Mouse (Mus musculus) kidney, adult 9 months (tissue): ENCODE data around the gene Gm15517.
"Not testable (repeated sequence)": the region's sequence is repeated elsewhere in the genome, so short reads cannot be mapped to it uniquely, and the experiment has no call there.

Source experiments
- DNase-seq: peaks from one replicate; pipeline ENCODE4 v3.0.0; 2022

Gm15517 gene

DNA sequence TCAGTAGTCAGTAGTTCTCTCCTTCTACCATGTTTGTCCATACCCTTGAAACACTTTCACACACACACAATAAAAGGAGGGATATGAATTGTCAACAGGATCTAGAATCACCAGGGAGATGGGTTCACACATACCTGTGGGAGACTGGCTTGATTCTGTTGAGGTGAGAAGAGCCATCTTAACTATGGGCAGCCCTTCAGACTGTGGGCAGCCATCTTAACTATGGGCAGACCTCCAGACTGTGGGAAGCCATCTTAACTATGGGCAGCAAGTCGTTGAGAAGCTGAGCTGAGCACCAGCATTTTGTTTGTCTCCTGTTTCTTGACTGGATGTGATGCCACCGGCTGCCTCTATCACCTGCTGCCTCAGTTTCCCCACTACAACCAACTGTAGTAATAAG is 10.1 kb downstream of the Gm15517 start:
- DNase-seq: peak; percentile 24

DNA sequence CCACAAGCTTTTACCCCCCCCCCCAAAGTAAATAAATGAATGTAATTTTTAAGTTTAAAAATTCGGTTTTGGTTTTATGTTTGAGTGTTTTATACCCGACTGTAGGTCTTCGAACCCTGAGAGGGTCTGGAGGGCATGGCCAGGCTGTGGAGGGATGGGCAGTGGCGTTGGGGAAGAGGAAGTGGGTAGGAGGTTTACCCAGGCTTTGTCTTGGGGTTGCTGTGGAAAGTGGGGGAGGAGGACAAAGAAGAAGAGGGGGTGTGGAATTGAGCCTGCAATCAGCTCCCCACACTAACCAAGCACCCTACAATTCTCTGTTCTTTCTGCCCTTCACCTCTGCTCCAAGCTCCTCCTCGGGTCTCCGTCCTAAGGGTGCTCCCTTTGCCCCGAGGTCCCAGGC is 11.3 kb downstream of the Gm15517 start:
- no peak for DNase-seq

DNA sequence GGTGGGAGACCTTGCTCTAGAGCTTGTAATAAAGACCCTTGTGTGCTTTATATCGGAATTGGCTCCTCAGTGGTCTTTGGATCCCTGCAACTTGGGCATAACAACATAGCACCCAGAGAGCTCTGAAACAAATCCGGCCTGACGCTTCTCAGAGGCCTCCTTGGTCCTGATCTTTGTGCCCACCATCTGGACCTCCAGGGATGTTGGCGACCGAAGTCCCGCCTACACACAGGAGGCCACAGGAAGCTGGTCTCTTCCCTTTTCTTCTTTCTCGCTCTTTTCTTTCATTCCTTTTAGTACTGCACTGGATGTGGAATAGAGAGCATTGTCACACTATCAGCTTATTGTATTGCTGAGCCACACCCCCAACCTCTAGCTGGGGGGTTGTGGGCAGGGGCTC is 12.2 kb downstream of the Gm15517 start:
- no peak for DNase-seq

DNA sequence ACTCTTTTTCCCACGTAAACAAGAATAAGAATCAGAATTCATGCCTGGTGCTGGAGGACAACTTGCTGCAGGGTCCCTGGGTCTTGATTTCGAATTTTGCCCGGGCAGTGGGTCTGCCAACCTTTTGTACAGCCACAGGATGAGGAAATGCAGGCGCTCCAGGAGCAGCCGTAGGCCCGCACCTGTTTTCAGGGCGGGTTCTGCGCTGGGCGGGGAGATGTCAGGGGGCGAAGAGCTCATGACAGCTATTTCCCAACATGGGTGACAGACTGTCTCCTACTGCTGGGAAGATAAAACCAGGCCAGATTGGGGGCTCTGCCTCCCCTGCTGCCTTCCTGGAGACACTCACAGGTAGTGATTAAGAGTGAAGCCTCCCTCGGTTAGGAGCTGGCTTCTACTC is 12.8 kb downstream of the Gm15517 start:
- DNase-seq: no peak

DNA sequence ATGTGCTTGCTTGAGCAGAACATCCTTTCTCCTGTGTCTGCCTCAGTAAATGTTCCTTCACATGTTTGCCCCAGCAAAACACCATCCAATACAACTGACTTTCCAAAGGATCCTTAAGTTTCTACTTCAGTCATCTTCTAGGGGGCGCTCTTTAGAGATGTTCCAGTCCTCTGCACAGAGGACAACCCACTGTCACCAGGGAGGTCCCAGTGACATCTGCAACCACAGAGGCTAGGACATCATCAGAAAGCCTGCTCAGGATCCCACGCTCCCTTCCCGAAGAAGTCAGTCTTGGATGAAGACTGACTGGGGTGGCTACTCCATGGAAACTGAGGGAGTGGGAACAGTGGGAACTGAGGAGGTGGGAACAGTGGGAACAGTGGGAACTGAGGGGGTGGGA is 14.3 kb downstream of the Gm15517 start:
- no peak for DNase-seq

DNA sequence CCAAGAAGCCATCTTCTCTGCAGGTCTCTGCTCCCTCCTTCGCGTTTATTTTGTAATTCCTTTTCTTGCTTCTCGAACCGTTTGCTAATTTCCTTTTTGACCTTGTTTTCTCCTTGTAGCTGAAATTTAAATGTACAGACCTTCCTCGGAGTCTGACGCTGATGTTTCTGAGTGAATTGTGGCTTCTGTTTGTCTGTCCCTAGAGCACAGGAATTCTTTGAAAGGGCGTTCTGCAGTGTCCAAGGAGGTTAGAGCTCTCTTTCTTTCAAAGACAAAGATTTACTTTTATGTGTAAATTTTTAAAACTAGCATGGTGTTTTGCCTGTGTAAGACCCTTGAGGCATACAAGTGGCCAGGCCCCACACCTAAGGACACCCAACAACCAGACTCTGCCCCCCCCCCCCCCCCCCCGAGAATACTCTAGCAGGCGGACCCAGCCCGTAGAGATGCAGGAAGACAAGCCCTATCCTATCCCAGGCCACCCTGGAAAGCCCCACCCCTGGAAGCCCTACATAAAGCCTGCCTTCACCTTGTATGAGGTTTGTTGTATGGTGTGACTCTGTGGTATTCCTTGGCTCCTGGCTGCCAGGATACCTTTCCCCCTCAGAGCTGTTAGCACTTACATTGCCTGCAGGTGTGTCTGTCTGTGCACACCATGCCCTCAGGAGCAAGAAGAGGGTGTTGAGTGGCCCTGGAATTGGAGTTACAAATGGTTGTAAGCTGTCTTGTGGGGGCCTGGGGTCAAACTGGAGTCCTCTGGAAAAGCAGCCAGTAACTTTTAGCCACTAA is 15.4 kb downstream of the Gm15517 start:
- DNase-seq: no peak

DNA sequence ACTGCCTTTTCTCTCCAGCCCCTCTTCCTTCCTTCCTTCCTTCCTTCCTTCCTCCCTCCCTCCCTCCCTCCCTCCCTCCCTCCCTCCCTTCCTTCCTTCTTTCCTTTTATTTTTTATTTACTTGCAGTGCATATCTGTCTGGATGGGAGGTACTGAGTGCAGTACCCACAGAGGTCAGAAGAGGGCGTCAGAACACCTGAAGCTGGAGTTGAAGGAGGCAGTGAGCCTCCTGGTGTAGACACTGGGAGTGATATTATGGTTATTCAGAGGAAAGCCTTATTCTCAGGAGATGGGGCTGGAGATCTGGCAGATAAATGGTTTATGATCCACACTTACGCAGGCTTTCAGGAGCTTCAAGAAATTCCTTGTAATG is 16.0 kb downstream of the Gm15517 start:
- DNase-seq: peak; percentile 39

DNA sequence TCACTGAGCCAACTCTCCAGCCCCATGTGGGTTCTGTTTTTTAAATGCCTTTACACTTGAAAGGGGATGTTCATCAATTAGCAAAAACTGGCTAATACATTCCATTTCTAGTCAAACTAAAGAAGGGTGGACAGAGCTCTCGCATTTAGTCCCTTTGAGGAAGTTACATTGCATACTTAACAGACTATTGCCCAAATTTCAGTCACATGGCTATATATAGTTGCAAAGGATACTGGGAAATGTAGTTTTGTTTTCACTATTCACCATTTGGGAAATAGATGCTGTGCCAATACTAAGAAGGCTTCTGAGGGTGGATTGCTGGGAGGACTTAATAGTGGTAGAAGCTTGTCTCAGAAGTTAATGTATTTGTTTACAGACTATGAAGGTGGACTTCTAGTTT is 19.7 kb downstream of the Gm15517 start:
- DNase-seq: no peak

DNA sequence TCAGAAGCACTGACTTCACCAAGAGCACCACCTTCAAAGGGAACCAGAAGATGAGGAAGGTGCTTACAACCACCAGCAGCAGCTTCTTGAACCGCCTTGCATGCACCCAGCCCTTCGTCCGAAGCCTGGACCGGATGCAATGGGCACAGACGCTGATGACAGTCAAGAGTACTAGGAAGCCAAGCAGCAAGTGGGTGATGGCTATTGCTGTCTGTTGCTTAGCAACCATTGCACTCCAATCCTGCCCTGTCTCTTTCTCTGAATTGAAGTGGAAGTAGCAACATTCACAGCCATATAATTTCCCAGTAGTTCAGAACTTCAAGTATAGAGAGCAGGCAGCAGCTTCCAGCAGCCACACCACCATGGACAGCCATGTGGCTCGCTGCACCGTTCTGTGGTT is 20.3 kb downstream of the Gm15517 start:
- no peak for DNase-seq

DNA sequence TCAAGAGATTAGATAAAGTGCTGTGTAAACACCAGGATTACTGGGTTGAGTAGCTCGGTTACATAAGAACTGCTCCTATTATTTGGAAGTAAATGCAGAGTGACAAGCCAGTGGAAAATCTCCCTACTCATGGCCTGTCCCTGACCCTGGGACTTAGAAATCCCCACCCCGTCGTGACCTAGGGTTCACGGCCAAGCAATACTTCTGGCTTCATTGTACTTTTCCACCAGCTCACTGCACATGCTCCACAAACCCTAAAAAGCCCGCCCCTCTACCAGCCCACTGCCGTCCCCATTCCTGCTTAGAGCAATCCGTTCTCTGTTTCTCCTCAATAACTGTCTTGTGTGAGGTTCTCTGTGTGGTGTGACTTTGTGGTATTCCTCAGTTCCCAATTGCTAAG is 26.5 kb downstream of the Gm15517 start:
- no peak for DNase-seq

DNA sequence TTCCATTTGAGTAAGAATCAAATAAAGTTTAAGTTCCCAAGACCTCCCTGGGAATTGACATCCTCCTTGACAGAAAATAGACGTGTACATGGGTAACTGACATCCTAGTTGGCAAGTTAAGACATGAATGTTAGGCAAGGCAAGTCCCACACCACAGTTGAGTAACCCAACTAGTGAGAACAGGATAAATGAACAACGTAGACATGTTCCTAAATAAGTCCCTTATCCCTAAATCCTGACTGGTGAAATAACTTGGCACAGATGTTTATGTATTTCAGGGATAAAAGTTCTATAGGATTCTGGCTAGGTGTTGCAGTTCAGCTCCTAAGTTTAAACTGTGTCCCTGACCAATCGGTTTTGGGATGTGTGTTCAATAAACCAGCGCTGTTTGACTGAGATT is 29.7 kb downstream of the Gm15517 start:
- DNase-seq: no peak

DNA sequence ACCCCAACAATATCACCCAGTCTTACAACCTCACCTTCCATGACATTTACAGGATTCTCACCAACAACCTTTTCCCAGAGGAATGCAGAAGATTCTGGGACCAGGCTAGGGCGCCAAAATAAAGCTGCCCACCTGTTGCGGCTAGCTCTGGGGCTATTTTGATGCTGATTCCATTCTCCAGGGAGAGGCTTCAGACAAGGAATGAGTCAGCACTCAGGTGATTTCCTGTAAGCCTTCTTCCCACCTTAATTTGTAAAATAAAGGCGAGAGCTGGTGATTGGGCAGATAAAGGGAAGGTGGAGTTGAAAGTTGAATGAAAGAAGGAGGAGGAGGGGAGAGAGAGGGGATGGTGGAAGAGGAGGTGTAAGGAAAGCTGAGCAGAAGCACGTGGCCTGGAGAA is 30.2 kb downstream of the Gm15517 start:
- DNase-seq: no peak

DNA sequence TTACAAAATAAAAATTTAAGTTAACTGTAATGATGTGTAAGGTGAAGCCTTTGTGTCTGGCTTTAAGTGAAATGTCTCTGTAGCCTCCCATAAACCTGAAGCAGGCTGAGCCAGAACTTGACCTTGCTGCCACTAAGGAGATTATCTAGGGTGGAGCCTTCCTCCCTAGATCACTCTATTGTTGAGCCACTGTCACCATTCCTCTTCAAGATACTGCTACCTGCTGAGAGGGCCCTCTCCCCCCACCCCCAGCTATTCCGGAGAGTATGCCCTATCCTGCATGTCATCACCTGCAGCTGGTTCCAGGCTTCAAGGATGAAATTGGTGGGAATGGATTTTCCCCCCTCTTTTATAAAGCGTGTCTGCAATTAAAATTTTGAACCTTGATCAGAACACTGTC is 36.3 kb downstream of the Gm15517 start:
- DNase-seq: not testable (repeated sequence)

DNA sequence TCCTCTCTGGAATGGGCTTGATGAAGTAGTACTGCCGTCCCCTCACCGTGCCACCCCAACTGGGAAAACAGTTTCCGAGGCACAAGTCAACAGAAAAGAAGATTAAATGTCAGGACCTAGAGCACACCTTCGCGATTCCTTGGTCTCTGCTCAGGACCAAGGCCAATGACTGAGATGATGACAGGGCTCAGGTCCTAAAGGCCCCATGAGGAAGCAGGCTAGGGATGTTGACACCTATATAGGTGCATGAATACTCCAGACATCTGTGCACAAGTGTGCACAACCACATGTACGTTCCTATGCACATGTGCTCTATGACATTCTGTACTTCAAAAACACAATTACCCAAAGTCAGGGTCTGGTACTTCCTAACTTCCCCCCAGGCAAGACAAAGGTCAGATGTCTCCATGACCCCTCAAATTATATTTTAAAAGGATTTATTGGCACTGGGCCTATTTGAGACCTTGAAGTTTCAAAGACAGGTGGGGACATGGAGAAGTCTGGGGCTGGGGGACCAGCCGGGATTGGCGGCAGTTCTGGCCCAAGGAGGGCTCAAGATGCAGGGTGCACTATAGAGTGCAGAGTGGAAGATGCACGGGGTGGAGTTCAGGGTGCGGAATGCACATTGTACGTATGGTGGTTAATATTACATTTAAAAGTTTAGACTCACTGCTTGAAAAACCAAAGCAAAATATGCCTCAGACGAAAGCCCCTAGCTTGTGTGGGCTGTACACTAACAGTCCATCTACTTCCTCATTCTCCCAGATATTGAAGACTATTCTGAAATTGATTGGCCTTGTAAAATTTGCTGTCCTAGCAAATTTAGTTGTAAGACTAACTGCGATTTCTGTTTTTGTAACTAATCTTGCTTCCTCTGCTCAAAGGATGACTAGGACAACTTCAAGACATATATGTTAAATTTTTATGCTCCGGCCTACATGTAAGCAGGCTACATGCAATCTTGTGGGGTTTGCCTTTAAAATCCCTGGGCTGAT is 42.4 kb downstream of the Gm15517 start:
- DNase-seq: peak; percentile 14

DNA sequence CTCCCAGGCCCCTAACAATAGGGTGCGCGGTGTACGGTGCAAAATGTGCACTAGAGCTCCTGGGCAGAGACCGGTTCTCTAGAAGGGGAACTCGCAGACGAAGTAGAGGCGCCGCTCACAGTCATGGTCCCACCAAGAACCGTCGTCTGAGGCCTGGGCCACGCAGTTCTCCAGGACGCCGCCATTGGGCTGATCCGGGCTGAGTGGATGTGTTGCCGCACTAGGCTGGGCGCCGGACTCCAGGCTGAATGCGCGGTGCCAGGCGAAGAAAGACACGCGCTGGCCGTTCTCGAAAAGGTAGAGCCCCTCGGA is 43.2 kb downstream of the Gm15517 start:
- DNase-seq: no peak

DNA sequence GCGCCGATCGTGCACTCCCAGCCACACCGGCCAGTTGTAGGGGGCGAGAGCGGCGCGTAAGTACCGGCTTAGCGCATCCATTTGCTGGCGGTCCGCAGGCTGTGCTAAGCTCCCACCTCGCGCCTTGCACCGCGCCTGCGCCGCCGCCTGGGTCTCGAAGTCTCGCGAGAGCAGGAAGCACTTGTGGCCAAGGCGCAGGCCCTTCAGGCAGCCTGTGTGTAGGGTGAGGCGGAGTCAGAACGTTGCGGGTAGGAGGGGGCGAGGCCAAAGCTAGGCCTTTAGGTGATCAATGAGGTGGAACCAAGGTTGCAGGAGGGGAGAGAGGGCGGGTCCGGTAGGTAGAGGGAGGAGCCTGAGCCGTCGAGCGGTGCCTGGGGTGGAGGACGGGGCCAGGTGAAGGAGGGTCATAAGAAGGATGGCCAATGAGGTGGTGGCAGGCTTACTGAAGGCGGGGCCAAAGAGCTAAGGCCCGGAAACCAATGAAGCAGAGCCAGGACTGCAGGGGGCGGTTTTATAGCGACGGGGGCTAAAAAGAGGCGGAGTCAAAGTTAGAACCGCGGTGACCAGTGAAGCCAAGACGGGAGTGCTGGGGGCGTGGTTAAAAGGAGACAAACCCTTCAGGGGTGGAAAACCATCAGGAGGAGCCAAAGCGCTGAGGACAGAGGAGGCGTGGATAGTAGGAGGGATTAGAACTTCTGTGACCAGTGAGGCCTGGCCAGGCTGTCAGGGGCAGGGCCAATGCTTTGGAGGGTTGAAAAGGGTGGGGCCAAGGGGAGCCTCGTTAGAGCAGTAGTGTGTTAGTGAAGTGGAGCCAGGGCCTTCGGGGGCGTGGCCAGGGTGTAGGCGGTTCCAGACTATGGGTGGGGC is 43.8 kb downstream of the Gm15517 start:
- peak; percentile 99 for DNase-seq

DNA sequence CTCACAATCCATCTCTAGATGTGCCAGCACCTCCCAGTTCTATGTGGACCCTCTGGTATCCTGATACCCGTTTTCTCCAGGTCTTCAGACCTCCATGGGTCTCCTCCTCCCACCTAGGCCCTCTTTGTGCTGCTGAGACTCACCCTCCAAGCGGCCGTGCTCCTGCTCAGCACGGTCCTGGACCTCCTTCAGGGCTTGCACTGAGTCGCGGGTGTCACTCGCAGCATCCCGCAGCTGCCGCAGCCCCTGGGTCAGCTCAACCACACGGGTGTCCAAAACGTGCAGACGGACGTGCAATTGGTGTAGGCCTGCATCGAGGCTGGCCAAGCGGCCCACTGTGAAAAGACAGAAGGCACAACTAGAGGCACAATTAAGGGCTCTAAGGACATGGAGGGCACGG is 44.4 kb downstream of the Gm15517 start:
- DNase-seq: no peak

DNA sequence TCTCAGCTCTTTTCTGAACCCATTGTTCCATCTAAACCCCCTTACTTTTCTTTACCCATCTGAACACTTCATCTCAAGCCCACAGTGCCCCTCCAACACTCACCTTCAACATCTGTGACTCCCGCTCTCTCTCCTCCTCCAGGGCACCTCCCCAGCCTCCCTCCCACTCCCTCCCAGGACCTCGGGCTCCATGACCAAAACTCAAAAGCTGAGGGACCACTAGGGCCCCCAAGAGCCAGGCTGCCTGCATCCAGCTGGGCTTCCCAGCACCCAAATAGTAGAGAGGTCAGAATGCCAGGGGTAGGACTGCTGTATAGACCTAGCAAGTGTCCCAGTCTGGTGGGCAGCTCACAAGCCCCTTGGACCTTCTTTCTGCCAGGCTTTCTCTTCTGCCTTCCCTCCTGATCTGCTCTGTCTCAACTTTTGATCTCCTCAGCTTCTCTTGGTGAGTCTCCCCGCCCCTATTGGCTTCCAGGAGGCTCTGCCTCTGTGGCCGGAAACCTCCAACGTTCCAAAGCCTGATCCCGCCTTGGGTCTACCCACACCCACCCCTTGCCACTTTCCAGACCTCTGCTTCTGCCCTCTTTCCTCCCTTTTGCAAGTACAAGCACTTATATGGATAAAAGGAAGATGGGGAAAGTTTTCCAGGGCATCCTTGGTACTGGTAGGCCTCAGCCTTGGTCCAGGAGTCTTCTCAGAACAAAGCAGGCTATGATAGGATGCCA is 45.4 kb downstream of the Gm15517 start, which contains the start of gene Clec11a:
Gene Clec11a (minus strand): TSS at position 387 of the 725 bp plus-strand sequence.
- DNase-seq: peak; percentile 16

DNA sequence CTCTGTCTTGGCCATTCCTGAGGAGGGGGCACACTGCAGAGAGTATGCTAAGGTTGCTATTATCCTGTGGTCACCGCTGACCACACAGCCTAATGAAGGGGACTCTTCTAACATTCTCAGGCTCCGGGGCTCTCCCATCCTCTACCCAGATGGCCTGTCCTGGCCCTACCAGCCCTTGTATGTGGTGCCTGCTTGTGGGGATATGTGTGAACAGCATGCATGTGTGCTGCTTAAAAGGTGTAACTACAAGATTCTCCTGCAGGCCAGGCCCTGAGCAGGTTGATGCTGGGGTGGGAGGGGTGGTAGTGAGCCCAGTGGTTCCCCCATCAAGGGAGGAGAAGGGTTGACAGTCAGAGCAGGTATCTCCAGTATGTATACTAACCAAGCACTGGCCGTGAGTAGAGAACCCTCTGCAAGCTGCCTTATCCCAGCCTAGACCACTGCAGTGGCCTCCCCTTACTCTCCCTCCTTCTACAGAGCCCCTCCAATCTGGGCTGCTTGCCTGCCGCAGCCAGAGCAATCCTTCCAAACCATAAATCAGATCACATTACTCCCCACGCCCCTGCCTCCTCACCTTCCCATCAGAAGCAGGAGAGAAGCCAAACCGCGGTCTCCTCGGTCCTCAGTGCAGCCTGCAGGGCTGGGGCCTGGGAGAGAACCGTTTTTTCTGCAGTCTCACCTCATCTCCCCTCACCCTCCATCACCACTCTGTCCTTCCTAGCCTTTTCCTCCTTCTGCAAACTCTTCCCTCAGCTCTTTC is 46.2 kb downstream of the Gm15517 start:
- no peak for DNase-seq

DNA sequence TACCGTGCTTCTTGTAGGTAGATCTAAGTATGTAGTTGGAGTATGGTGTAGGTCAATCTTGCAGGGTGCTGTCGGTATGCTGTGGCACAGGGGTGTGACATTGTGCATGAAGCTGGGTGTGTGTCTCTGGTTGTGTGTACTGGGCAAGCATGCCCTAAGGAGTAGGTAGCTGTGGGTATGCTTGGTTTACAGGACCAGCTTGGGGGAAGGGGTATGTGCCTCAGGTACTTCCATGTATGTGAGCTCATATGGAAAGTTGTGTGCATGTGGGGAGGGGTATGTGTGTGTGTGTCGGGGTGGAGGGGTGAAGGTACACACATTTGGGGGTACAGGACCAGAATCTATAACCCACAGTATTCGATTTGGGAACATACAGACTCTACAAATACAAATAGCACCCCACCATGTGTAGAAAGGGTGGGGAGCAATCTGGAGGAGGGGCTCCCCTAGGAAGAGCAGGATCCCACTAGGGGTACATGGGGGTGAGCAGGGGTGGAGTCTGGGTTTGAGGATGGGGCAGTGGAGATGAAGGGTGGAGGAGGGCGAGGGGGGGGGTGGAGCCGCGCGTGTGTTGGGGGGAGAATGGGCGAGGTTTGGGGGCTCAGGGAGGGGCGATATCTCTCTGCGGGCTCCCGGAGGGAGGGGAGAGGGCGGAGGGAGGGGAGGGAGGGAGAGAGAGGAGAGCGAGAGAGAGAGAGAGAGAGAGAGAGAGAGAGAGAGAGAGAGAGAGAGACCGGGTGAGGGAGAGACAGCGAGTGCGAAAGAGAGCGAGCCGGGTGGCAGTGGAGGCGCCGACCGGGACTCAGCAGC is 48.4 kb downstream of the Gm15517 start, which contains the start of gene Shank1:
Gene Shank1 (plus strand): TSS at position 779 of the 810 bp plus-strand sequence.
- DNase-seq: no peak
